Mouse (Mus musculus) thymus, postnatal 0 days (tissue): ENCODE data around the gene Tpx2. TPM values are rescaled to one million over a fixed set of nuclear protein-coding genes. Genes with fewer than 3 reads are reported as not detected.

Experiments
- DNase-seq: peaks from one replicate; pipeline ENCODE4 v3.0.0-alpha.2; 2015; ENCODE audit warnings: low spot score
- polyA plus RNA-seq: library from polyadenylated mRNA; unstranded; fragments of >200 nt; fragmentation: Nextera tagmentation; extraction: Ambion mirVana; gene quantifications from 2 replicates; pipeline ENCODE4 v1.2.1, GENCODE M21; 2015

The Tpx2 gene
- polyA plus RNA-seq, 1 experiment from 2014 or later, result 72.5 TPM

- no peak for DNase-seq
These were observed 14.1 kb downstream of the Tpx2 start for GRCm38 (mm10) chr2:152861891-152862290.

GRCm38 (mm10) chr2:152862638-152863037 lies 14.9 kb downstream of the Tpx2 start:
- no peak for DNase-seq

GRCm38 (mm10) chr2:152863346-152863745 lies 15.6 kb downstream of the Tpx2 start:
- no peak for DNase-seq

- no peak for DNase-seq
These were observed 30.5 kb downstream of the Tpx2 start for GRCm38 (mm10) chr2:152878239-152878638.

- DNase-seq, result no peak
These were observed 33.1 kb downstream of the Tpx2 start for GRCm38 (mm10) chr2:152880898-152881297.

- no peak for DNase-seq
These were observed 36.4 kb downstream of the Tpx2 start for GRCm38 (mm10) chr2:152884101-152884645.

- DNase-seq, result no peak
These were observed 39.5 kb downstream of the Tpx2 start for GRCm38 (mm10) chr2:152887230-152887629.

GRCm38 (mm10) chr2:152888774-152889173 lies 41.0 kb downstream of the Tpx2 start:
- DNase-seq, result no peak

- DNase-seq, result no peak
These were observed 48.1 kb downstream of the Tpx2 start for GRCm38 (mm10) chr2:152895834-152896233.

GRCm38 (mm10) chr2:152896926-152897325 lies 49.2 kb downstream of the Tpx2 start:
- no peak for DNase-seq

GRCm38 (mm10) chr2:152899011-152899410 lies 51.2 kb downstream of the Tpx2 start:
- DNase-seq, result no peak

- no peak for DNase-seq
These were observed 53.5 kb downstream of the Tpx2 start for GRCm38 (mm10) chr2:152901296-152901695.

GRCm38 (mm10) chr2:152902658-152903057 lies 54.9 kb downstream of the Tpx2 start:
- no peak for DNase-seq

- DNase-seq, result no peak
These were observed 55.8 kb downstream of the Tpx2 start for GRCm38 (mm10) chr2:152903586-152903985.

- DNase-seq, result peak; percentile 31
These were observed 56.4 kb downstream of the Tpx2 start for GRCm38 (mm10) chr2:152904127-152904643.

GRCm38 (mm10) chr2:152905036-152905829 lies 57.5 kb downstream of the Tpx2 start:
- peak; percentile 8 for DNase-seq

GRCm38 (mm10) chr2:152906274-152907037 lies 58.7 kb downstream of the Tpx2 start:
- DNase-seq, result peak; percentile 9

- DNase-seq, result no peak
These were observed 59.6 kb downstream of the Tpx2 start for GRCm38 (mm10) chr2:152907114-152907943.

- DNase-seq, result no peak
These were observed 62.1 kb downstream of the Tpx2 start for GRCm38 (mm10) chr2:152909848-152910247.

- no peak for DNase-seq
These were observed 63.3 kb downstream of the Tpx2 start, which contains the start of gene Mylk2 for GRCm38 (mm10) chr2:152911031-152911430. Gene Mylk2, plus strand, starts transcription at chr2:152911352.

GRCm38 (mm10) chr2:152911432-152911831 lies 63.7 kb downstream of the Tpx2 start:
- no peak for DNase-seq
